14 mouse cellular contexts compared by ENCODE assay signal in genomic region chr10:122900466-122900865, GRCm38 (mm10).
DNase-seq lines count a peak whose midpoint lies in the region; ATAC-seq lines count a peak whose summit lies in the region.
"Had no signal": no experiment of that assay in that cellular context is flagged by ENCODE, and none has a peak within 500 bp of the region (broad histone marks: within the 10 kb centered on the region; RNA-seq: fewer than 3 reads in every experiment).

No protein-coding gene starts in this region.

- DNase-seq in forebrain, embryonic 10.5 days (ENCODE audit: extremely low spot score, low spot score): no peak
- DNase-seq in kidney, adult 9 months: no peak
- DNase-seq in MN1 (ENCODE audit: low spot score) (peak; percentile 58), adipocyte (ENCODE audit: low spot score) (no peak)
- no peak for DNase-seq in limb, embryonic 11.5 days (ENCODE audit: low spot score)
- DNase-seq in cerebellum, adult 11-12 months: no peak
- DNase-seq: cerebellum, adult 8-10 months; gastrocnemius, postnatal 36 days; thymus, adult 2 months had no signal

- no peak overlapping the region for H3K4me3 ChIP-seq in forebrain, embryonic 10.5 days
- no peak overlapping the region for H3K4me3 ChIP-seq in forebrain, embryonic 15.5 days
- H3K4me3 ChIP-seq in kidney, embryonic 16.5 days (ENCODE audit: low read length): no peak overlapping the region
- H3K4me3 ChIP-seq in limb, embryonic 11.5 days (ENCODE audit: low read depth, low read length): no peak overlapping the region
- H3K4me3 ChIP-seq: heart, embryonic 13.5 days; liver, embryonic 12.5 days had no signal

- H3K4me2 ChIP-seq in forebrain, embryonic 15.5 days (replicated peaks): no peak overlapping the region
- no peak overlapping the region for H3K4me2 ChIP-seq in kidney, embryonic 16.5 days (replicated peaks; ENCODE audit: low read depth, low read length)
- H3K4me2 ChIP-seq in limb, embryonic 11.5 days (ENCODE audit: low read depth, severe bottlenecking): no peak overlapping the region
- H3K4me2 ChIP-seq: heart, embryonic 13.5 days; liver, embryonic 12.5 days had no signal

- peaks cover 32% of the 10 kb centered on the region for H3K4me1 ChIP-seq in forebrain, embryonic 10.5 days
- no peaks in the 10 kb centered on the region for H3K4me1 ChIP-seq in forebrain, embryonic 15.5 days
- peaks cover 20% of the 10 kb centered on the region for H3K4me1 ChIP-seq in kidney, embryonic 16.5 days (ENCODE audit: insufficient read depth, low read length)
- peaks cover 13% of the 10 kb centered on the region for H3K4me1 ChIP-seq in limb, embryonic 11.5 days (ENCODE audit: control insufficient read depth, insufficient read depth, low read length)
- H3K4me1 ChIP-seq: liver, embryonic 12.5 days had no signal

- no peaks in the 10 kb centered on the region for H3K9me3 ChIP-seq in forebrain, embryonic 10.5 days
- H3K9me3 ChIP-seq in forebrain, embryonic 15.5 days: no peaks in the 10 kb centered on the region
- H3K9me3 ChIP-seq in kidney, embryonic 16.5 days (ENCODE audit: low read length): no peaks in the 10 kb centered on the region
- H3K9me3 ChIP-seq in limb, embryonic 11.5 days (ENCODE audit: control insufficient read depth, low read length): no peaks in the 10 kb centered on the region
- H3K9me3 ChIP-seq: heart, embryonic 13.5 days; liver, embryonic 12.5 days had no signal

- WGBS in forebrain, embryonic 10.5 days: 92% methylated on average over 1 of the region's 1 CpGs
- WGBS in forebrain, embryonic 15.5 days: 78% methylated on average over 1 of the region's 1 CpGs
- WGBS in kidney, embryonic 16.5 days: 78% methylated on average over 1 of the region's 1 CpGs
- WGBS in limb, embryonic 11.5 days: 79% methylated on average over 1 of the region's 1 CpGs

- 0 out of 2 replicates have a peak overlapping the region, but pooled peaks have one; percentile 51 for H3K27ac ChIP-seq in forebrain, embryonic 10.5 days
- no peak overlapping the region for H3K27ac ChIP-seq in forebrain, embryonic 15.5 days (replicated peaks)
- H3K27ac ChIP-seq in kidney, embryonic 16.5 days (ENCODE audit: low read length): peak overlapping the region; percentile 35; the same call in 1 of the 2 replicates
- peak overlapping the region; percentile 22; the same call in 1 of the 2 replicates for H3K27ac ChIP-seq in limb, embryonic 11.5 days (replicated peaks; ENCODE audit: low read depth, low read length)
- H3K27ac ChIP-seq: heart, embryonic 13.5 days; liver, embryonic 12.5 days had no signal

- H3K36me3 ChIP-seq in forebrain, embryonic 10.5 days (replicated peaks): no peaks in the 10 kb centered on the region
- no peaks in the 10 kb centered on the region for H3K36me3 ChIP-seq in forebrain, embryonic 15.5 days
- no peaks in the 10 kb centered on the region for H3K36me3 ChIP-seq in kidney, embryonic 16.5 days (ENCODE audit: insufficient read depth, low read length)
- no peaks in the 10 kb centered on the region for H3K36me3 ChIP-seq in limb, embryonic 11.5 days (ENCODE audit: control insufficient read depth, insufficient read depth, low read length)
- H3K36me3 ChIP-seq: heart, embryonic 13.5 days; liver, embryonic 12.5 days had no signal

- no peak overlapping the region for H3K9ac ChIP-seq in forebrain, embryonic 15.5 days (replicated peaks)
- H3K9ac ChIP-seq in kidney, embryonic 16.5 days (replicated peaks; ENCODE audit: low read length): no peak overlapping the region
- no peak overlapping the region for H3K9ac ChIP-seq in limb, embryonic 11.5 days (ENCODE audit: low read length)
- H3K9ac ChIP-seq: heart, embryonic 13.5 days; liver, embryonic 12.5 days had no signal

- H3K27me3 ChIP-seq in forebrain, embryonic 10.5 days (ENCODE audit: poor library complexity, severe bottlenecking): no peaks in the 10 kb centered on the region
- no peaks in the 10 kb centered on the region for H3K27me3 ChIP-seq in forebrain, embryonic 15.5 days
- no peaks in the 10 kb centered on the region for H3K27me3 ChIP-seq in kidney, embryonic 16.5 days (ENCODE audit: insufficient read depth, low read length)
- no peaks in the 10 kb centered on the region for H3K27me3 ChIP-seq in limb, embryonic 11.5 days (ENCODE audit: control insufficient read depth, insufficient read depth, low read length)
- H3K27me3 ChIP-seq: heart, embryonic 13.5 days; liver, embryonic 12.5 days; Patski had no signal

- no peak for ATAC-seq in forebrain, embryonic 15.5 days (replicated peaks)
- no peak for ATAC-seq in kidney, embryonic 16.5 days (ENCODE audit: low FRiP score, low TSS enrichment)
- no peak for ATAC-seq in limb, embryonic 11.5 days (ENCODE audit: insufficient number of reproducible peaks, low FRiP score, low TSS enrichment, low read depth)
- ATAC-seq: liver, embryonic 12.5 days had no signal
